Mouse (Mus musculus) adrenal gland, postnatal 10 days (tissue): ENCODE results near the gene Usp35. TPM values are rescaled to one million over a fixed set of nuclear protein-coding genes. Genes with fewer than 3 reads are reported as not detected.

Experiments used
- DNase-seq: peaks from one replicate; pipeline ENCODE4 v3.0.0; 2021; ENCODE audit warnings: mixed read lengths
- total RNA-seq, 2 experiments: library from RNA; stranded (reverse); gene quantifications; 2 replicates each; pipeline ENCODE4 v1.2.3; 2021

Gene Usp35
- total RNA-seq, 2 experiments from 2014 or later, result 3.6 to 7.1 TPM

DNA sequence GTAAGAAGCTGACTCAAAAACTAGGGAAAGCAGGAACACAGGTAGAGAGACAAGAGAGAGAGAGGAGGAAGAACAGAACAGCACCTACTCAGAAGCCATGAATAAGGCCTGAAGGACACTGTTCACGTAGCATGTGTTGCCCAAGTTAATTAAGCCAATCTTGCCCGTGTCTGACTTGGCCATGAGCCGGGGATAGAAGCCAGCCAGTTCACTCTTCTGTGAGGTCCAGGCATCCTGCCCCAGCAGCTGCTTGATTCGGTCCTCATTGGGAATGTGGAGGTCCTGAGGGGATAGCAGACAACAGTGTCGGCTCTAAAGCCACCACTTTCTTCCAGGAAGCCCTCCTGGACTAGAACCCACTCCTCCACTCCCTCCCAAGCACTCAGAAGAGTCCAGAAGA lies 17.2 kb downstream of the Usp35 start:
- no peak for DNase-seq

GRCm38 (mm10) chr7:97313364-97313995 lies 18.3 kb downstream of the Usp35 start:
- no peak for DNase-seq

DNA sequence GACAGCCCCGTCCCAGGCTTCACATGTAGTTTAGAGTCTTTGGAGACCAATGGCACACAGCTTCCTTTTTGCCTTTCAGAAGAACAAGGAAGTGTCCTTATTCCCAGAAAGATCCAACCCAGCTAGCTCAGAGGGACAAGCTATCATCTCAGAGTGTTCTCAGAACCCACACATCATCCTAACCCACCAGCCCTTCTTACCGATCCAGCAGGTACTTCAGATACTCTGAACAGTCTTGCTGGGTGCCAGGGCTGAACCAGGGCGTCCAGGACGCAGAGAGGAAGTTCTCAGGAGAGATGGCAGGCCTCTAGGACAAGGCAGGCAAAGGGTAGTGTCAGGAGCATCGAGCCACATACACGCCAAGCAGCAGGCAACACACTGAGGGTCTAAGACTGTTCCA lies 19.0 kb downstream of the Usp35 start:
- DNase-seq, result no peak

DNA sequence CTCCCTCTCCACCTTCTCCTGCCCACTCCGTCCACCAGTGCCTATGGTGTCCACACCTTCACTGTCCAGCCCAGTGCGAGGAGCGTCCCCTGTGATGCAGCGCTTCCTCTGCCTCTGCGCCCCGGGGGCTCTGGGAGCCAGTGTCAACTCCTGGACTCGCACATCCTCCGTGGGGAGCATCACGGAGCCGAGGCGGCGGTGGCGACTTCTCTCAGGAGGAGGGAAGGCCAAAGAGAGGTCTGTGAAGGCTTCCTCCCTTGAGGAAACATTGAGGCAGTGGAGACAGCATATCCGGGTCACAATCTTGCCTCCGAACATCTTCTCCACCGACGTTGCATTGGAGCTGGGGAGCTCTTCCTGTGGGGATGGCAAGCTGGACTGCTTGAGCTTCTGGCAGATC lies 19.6 kb downstream of the Usp35 start:
- no peak for DNase-seq

DNA sequence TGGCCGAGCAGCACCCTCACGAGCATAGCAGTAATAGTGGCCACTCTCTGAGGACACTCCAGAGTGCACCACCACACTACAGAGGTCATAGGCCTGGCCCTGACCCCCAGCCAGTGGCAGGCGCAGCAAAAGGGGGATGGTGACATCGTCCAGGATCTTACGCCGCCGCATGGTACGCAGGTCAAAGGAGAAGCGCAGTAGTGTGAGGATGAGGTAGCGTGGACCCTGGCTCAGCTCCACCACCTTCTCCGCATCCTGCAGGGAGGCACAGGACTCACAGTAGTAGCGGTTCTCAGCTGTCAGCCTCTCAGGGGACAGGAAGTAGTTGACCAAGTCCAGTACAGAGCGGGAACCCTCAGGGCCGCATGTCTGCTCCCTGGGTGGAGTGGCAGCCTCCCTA lies 20.2 kb downstream of the Usp35 start:
- no peak for DNase-seq

- no peak for DNase-seq
Measured at GRCm38 (mm10) chr7:97310341-97310635, 21.5 kb downstream of the Usp35 start.

DNA sequence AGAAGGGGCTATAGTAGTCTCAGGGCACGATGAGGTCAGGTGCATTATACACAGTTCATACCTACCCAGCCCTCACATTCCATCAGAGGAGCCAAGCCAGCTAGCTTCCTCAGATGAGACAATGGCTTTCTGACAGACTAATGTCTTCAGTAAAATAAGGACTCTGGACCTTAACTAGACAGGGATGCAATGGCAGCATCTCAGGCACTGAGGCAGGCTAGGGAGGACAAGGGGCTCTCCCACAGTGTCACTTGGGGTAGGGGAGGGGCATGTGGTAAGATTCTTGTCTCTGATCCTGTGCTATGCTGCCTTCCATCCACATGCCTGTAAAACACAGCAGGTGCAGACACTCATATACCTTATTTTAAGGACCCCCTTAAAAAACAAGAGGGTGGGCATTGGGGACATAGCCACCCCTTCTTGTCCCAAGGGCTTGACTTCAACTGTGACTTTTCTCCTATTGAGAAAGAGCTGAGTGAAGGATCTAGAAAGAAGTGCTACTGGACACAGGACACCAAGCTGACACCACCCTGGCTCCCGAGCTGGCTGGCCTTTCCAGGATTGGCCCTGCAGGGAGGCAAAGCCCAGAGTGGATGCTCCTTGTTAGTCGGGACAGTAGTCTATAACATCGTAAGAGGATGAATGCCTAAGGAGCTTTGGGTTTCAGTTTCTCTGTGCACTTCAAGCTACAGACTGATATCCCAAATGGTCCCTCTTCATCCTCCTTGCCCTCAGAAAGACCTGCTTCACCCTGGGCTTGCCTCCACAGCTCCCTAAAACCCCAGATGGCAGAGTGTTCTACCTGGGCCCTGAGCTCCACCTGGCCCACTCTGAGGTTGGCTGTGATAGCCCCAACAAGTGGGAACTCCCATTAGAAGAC lies 22.1 kb downstream of the Usp35 start:
- DNase-seq, result peak; percentile 0

DNA sequence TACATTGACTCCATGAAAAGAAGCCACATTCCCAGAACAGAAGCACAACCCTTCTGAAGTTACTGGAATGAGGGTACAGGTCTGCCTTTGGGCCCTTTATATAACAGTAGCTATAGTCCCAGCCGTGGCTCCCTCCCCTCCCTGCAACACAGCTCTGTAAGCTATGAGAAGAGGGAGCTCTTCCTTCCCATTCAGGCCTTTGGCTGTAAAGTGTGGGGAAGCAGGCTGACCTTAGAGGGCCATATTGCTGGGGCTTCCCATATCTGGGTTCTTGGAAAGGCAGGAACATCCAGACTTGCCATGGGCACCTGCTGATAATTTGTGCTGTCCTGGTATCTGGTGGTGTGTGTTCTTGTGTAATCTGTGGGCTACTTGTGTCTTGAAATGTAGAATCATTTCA lies 24.3 kb downstream of the Usp35 start:
- no peak for DNase-seq

DNA sequence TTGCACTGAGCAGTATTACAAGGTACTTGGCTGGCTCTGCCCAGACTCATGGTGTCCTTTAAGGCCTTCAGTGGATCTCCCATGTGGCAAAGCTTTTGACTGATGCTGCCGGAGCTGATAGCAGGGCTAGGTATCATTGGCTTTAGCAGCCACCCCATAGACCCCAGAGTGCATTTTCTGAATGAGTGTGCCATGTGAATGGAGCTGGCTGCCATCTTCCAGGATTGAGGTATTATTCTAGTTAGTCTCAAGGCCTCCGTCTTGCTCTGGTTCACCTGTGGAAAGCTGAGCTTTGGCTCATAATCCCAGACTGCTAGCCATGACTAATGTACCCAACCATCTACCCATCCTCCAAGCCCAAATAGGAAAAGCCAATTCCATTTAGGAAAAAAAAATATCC lies 25.0 kb downstream of the Usp35 start:
- no peak for DNase-seq

DNA sequence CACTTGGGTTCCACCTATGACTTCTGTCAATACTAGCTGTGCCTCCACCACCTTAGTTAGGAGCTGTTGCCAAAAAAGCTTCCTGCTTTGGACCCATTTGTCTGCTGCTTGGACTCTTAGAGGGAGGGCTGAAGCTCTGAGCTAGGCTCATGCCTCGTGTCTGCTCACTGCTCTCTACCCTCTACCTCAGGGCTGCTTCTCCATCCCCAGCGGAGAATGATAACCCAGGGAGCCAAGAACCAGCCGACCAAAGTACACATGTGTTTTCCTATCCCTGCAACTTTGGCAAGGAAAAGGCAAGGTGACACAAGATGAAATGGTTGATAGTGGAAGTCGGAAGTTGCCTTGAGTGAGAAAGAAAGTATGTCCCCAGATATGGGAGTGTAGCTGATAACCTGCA lies 26.6 kb downstream of the Usp35 start:
- no peak for DNase-seq

- DNase-seq, result no peak
Measured at GRCm38 (mm10) chr7:97304471-97304870, 27.3 kb downstream of the Usp35 start.

GRCm38 (mm10) chr7:97303614-97304013 lies 28.2 kb downstream of the Usp35 start:
- no peak for DNase-seq

DNA sequence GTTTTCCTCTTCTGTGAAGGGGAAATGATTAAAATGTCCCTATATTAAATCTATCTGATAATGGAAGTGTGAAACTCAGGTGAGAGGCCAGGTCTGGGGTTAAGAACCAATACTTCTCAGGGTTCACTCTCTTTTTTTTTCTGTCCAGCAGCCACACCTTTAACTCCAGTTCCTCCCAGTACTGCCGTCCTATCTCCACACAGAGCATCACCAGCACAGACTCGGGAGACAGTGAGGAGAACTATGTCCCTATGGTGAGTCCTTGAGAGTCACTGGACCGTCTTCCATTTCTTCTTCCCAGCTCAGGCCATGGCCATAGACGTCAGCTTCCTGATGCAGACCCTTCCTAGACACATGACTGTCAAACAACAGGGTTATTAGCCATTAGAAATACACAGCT lies 28.9 kb downstream of the Usp35 start:
- no peak for DNase-seq

DNA sequence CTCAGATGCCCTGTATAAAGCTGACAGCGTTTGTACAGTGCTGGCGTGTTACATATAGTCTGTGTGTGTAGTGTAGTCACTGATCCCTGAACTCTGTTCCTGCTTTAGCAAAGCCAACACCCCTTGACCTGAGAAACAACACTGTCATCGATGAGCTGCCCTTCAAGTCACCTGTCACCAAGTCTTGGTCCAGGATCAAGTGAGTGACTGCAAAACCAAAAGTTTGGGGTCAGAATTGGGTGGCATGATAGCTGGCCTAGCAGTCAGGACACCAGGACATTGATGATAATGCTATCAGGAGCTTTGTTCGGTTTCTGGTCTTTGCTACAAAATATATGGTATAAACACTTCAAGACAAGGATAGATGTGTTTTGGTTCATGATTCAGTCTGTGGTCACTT lies 29.6 kb downstream of the Usp35 start:
- DNase-seq, result no peak

DNA sequence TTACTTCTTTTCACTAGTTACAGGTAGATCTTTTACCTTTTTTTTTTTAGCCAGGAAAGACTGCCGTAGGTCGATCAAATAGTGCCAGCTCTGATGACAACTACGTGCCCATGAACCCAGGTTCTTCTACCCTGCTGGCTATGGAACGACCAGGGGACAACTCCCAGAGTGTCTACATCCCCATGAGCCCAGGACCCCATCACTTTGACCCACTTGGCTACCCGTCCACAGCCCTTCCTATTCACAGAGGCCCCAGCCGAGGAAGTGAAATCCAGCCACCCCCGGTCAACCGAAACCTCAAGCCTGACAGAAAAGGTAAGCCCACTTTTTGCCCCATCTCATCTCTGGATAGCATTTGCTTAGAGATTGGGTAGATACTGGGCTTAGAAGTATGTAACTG lies 30.5 kb downstream of the Usp35 start:
- no peak for DNase-seq

GRCm38 (mm10) chr7:97300914-97301313 lies 30.9 kb downstream of the Usp35 start:
- DNase-seq, result no peak

GRCm38 (mm10) chr7:97298943-97299342 lies 32.9 kb downstream of the Usp35 start:
- no peak for DNase-seq

DNA sequence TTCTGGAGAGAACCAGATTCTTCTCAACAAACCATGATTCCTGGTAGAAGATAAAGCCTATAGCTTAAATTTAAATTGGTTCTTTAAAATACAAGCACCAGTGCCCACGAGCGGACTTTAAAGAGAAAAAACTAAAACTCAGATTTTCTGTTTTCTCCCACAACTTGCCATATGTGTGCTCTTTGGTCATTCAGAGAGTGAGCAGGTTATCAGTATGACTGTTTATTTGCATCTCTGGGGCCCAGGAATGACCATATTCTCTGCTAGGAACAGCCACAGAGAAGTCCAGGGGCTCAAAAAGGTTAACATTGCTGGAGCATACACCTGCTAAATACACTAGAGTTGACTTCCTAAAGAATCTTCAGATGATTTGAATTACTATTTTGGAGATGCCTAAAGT lies 33.5 kb downstream of the Usp35 start:
- no peak for DNase-seq

DNA sequence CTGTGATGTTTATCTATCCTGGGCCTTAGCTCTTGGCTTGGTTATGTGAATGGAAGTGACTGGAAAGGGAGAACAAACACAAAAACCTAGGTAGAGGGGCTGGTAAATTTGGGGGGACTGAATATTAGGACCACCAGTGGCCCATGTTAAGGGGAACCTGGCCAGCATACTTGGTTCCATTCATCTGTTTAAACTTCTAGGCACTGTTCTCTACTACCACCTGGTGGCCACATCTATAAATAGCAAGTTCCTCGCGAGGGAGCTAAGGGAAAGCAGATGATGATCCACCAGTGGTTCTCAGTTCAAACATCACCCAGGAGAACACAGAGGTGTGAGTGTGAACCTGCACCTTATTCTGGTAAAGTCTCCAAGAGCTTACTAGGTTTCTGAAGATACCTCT lies 34.4 kb downstream of the Usp35 start:
- DNase-seq, result peak; percentile 71

DNA sequence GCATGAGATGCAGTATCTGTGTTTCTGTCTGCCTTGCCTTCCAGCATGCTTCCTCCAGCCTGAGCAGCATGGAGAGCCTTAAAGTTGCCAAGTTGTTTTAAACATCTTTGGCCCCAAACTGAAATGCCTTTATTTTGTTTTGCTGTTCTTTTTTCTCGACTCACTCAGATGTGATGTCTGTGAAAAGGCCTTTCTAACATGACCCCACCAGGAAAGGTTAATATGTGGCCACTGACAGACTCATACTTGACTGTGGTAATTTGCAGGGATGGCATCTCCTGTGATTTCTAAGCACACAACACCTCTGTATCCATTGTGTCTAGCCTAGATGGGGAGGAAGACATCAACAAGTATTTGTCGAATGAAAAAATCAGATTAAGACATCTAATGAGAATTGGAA lies 34.8 kb downstream of the Usp35 start:
- DNase-seq, result no peak

DNA sequence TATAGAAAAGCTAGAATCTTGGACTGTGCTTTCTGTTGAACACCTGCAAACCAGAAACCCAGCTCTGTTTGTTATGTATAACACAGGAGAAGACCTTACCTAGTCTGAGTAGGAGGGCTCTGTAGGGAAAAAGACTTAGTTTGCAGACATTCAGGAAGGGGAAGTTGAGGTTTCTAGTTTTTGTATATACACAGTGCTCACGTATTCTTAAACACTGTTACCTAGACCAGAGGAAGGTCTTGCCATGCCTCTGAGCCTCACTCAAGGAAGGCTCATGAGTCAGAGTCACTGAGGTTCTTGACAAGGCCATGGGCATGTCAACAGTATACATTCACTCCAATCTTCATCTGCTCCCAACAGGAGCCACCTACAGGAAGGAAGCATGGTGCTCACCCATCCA lies 60.8 kb downstream of the Usp35 start:
- DNase-seq, result no peak

- no peak for DNase-seq
Measured at GRCm38 (mm10) chr7:97270367-97270766, 61.5 kb downstream of the Usp35 start.

DNA sequence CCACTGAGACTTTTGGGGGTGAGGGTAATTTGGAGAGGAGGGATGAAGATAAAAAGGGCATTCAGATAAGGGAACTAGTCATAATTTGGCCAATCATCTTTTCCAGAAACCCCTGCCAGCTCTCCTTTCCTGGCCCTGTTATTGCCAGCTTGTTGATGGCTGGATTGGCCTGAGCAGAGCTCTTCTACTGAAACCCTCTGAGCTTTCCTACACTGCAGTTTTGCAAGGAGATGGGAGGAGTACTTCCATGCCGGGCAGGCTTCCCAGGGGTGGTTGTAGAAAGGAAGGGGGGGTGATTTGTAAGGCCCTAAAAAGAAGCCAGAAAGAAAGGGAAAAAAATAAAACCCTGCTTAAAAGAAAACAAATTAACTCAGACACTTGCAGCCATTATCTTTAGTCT lies 69.3 kb downstream of the Usp35 start:
- peak; percentile 58 for DNase-seq
